Mouse (Mus musculus) cerebellum, adult 2 months (tissue): Measurements from ENCODE around the gene Ccdc57.

Experiments used
- CTCF ChIP-seq: fragments of 200-500 bp; IDR thresholded peaks from 2 replicates; pipeline ENCODE4 v1.5.1; 2011; ENCODE audit warnings: low read depth, mild to moderate bottlenecking, control low read depth, low read length, moderate library complexity, borderline replicate concordance; ENCODE audit not compliant: insufficient read depth
- POLR2A ChIP-seq: fragments of 200-500 bp; IDR thresholded peaks from 2 replicates; pipeline ENCODE4 v1.6.1; 2011; ENCODE audit warnings: low read length, control low read depth, borderline replicate concordance; ENCODE audit not compliant: insufficient read depth

DNA sequence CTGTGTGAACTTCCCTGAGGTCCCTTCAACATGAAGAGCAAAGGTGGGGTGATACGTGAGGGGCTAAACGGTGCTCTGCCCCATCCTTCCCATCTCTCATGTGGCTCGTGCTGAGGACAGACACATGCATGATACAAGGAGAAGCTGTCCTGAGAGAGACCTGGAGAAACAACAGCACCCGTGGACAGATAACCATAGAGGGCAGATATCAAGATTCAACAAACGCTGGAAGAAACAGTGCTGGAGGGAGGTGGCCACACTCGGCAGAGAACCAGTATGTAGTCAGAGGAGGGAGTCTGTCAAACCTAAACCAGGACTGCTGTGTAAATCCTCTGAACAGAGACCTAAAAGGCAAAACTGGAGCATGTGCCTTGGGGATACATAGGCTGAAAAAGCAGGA lies 37.2 kb downstream of the Ccdc57 start:
- TF ChIP-seq CTCF (no peak), POLR2A (no peak)
